Mouse (Mus musculus) myocyte (in vitro differentiated cells): ENCODE measurements around the gene Fam189a1. TPM values are rescaled to one million over a fixed set of nuclear protein-coding genes. Genes with fewer than 3 reads are reported as not detected.

Experiments used
- H3K27me3 ChIP-seq: one replicate; pipeline ENCODE4 v1.6.1; 2011; ENCODE audit not compliant: control insufficient read depth, insufficient read depth, insufficient read length
- H3K36me3 ChIP-seq: one replicate; pipeline ENCODE4 v1.6.1; 2011; ENCODE audit not compliant: control insufficient read depth, insufficient read depth
- H3K4me2 ChIP-seq: one replicate; pipeline ENCODE4 v1.6.1; 2011; ENCODE audit warnings: low read depth, control low read depth
- H3K4me3 ChIP-seq: one replicate; pipeline ENCODE4 v1.5.1; 2011; ENCODE audit warnings: mild to moderate bottlenecking, control low read depth, moderate library complexity
- H3K79me2 ChIP-seq: one replicate; pipeline ENCODE4 v1.6.1; 2011; ENCODE audit not compliant: control insufficient read depth, insufficient read depth
- H3ac ChIP-seq: one replicate; pipeline ENCODE4 v1.6.1; 2011; ENCODE audit not compliant: control insufficient read depth, insufficient read length
- CEBPB ChIP-seq: IDR thresholded peaks from 2 replicates; pipeline ENCODE4 v1.6.1; 2011; ENCODE audit warnings: mild to moderate bottlenecking, moderate library complexity; ENCODE audit not compliant: poor library complexity, insufficient read depth, severe bottlenecking
- E2F4 ChIP-seq: IDR thresholded peaks from one replicate; pipeline ENCODE4 v1.6.1; 2011; ENCODE audit warnings: mild to moderate bottlenecking, control low read depth, moderate library complexity; ENCODE audit not compliant: insufficient read depth
- MAX ChIP-seq: IDR thresholded peaks from one replicate; pipeline ENCODE4 v1.6.1; 2011; ENCODE audit warnings: low read depth, mild to moderate bottlenecking, control low read depth
- MYOD1 ChIP-seq, 3 experiments: IDR thresholded peaks; one replicate each; pipeline ENCODE4 v1.6.1; 2011; ENCODE audit warnings: control low read depth in 2 of 3, low read depth in 2 of 3, mild to moderate bottlenecking in 2 of 3, moderate library complexity in 1 of 3; ENCODE audit not compliant: insufficient read length in 2 of 3, control insufficient read depth in 1 of 3
- MYOG ChIP-seq, 3 experiments: IDR thresholded peaks; one replicate each; pipeline ENCODE4 v1.6.1; 2011; ENCODE audit warnings: control low read depth in 2 of 3, low read depth in 2 of 3, mild to moderate bottlenecking in 2 of 3; ENCODE audit not compliant: insufficient read length in 2 of 3, control insufficient read depth in 1 of 3, insufficient read depth in 1 of 3
- POLR2A ChIP-seq: IDR thresholded peaks from one replicate; pipeline ENCODE4 v1.6.1; 2011; ENCODE audit warnings: low read depth, mild to moderate bottlenecking, control low read depth, moderate library complexity; ENCODE audit not compliant: insufficient read length
- POLR2AphosphoS2 ChIP-seq: IDR thresholded peaks from one replicate; pipeline ENCODE4 v1.6.1; 2011; ENCODE audit warnings: low read depth, control low read depth; ENCODE audit not compliant: insufficient read length
- REST ChIP-seq: IDR thresholded peaks from one replicate; pipeline ENCODE4 v1.6.1; 2011; ENCODE audit warnings: mild to moderate bottlenecking, control low read depth, moderate library complexity; ENCODE audit not compliant: insufficient read depth, insufficient read length
- SRF ChIP-seq: IDR thresholded peaks from one replicate; pipeline ENCODE4 v1.6.1; 2011; ENCODE audit warnings: low read depth; ENCODE audit not compliant: control insufficient read depth, insufficient read length
- TCF12 ChIP-seq: IDR thresholded peaks from one replicate; pipeline ENCODE4 v1.6.1; 2011; ENCODE audit warnings: mild to moderate bottlenecking, control low read depth; ENCODE audit not compliant: poor library complexity, insufficient read depth, severe bottlenecking
- TCF3 ChIP-seq: IDR thresholded peaks from one replicate; pipeline ENCODE4 v1.6.1; 2011; ENCODE audit warnings: low read depth, control low read depth; ENCODE audit not compliant: insufficient read length
- USF1 ChIP-seq: IDR thresholded peaks from one replicate; pipeline ENCODE4 v1.6.1; 2011; ENCODE audit warnings: low read depth, mild to moderate bottlenecking, control low read depth, moderate library complexity
- polyA plus RNA-seq: library from polyadenylated mRNA; unstranded; fragments of >200 nt; fragmentation: generic; extraction: Trizol; gene quantifications from one replicate; pipeline ENCODE4 v1.2.1, GENCODE M21; 2012; ENCODE audit warnings: missing spikeins

Fam189a1 gene
- polyA plus RNA-seq: 0.38 TPM

GRCm38 (mm10) chr7:65156514-65156911 lies at the start of gene Fam189a1:
Gene Fam189a1 (minus strand): TSS chr7:65156570.
- H3K36me3 ChIP-seq: no peaks in the 10 kb centered on the region
- no peaks in the 10 kb centered on the region for H3K79me2 ChIP-seq
- H3K4me3 ChIP-seq: no peak within 1 kb of the TSS
- no peak within 1 kb of the TSS for H3K4me2 ChIP-seq
- peaks cover 11% of the 10 kb centered on the region for H3K27me3 ChIP-seq
- H3ac ChIP-seq: no peak within 1 kb of the TSS
- TF ChIP-seq MYOG (IDR thresholded peaks at IDR 0.05; ENCODE audit: control insufficient read depth in 1 of 3, insufficient read depth in 1 of 3, insufficient read length in 2 of 3, low read depth in 2 of 3) (no peak), REST (no peak), POLR2A (no peak), SRF (no peak), TCF3 (no peak), MYOD1 (IDR thresholded peaks at IDR 0.05; ENCODE audit: control insufficient read depth in 1 of 3, insufficient read length in 2 of 3, low read depth in 2 of 3) (no peak), USF1 (no peak), TCF12 (no peak), E2F4 (no peak), POLR2AphosphoS2 (no peak), MAX (no peak), CEBPB (no peak)

GRCm38 (mm10) chr7:65206021-65206420 lies 49.7 kb upstream of the Fam189a1 start:
- Histone ChIP-seq H3K27me3 (peaks cover 13% of the 10 kb centered on the region), H3K79me2 (no peaks in the 10 kb centered on the region), H3K36me3 (no peaks in the 10 kb centered on the region), H3ac (no peak overlapping the region), H3K4me3 (no peak overlapping the region), H3K4me2 (no peak overlapping the region)
- TF ChIP-seq POLR2AphosphoS2: no peak
- TF ChIP-seq MAX: no peak

GRCm38 (mm10) chr7:65202719-65203118 lies 46.3 kb upstream of the Fam189a1 start:
- Histone ChIP-seq H3K36me3 (no peaks in the 10 kb centered on the region), H3K79me2 (no peaks in the 10 kb centered on the region), H3K4me3 (no peak overlapping the region), H3K4me2 (no peak overlapping the region), H3ac (no peak overlapping the region), H3K27me3 (peaks cover 13% of the 10 kb centered on the region)
- TF ChIP-seq POLR2A (no peak), TCF3 (no peak), REST (no peak), USF1 (no peak), CEBPB (no peak), POLR2AphosphoS2 (no peak), TCF12 (no peak)

GRCm38 (mm10) chr7:65180694-65181093 lies 24.3 kb upstream of the Fam189a1 start:
- TF ChIP-seq E2F4 (no peak), TCF3 (no peak), MYOD1 (IDR thresholded peaks at IDR 0.05; ENCODE audit: control insufficient read depth in 1 of 3, insufficient read length in 2 of 3, low read depth in 2 of 3) (no peak), MYOG (IDR thresholded peaks at IDR 0.05; ENCODE audit: control insufficient read depth in 1 of 3, insufficient read depth in 1 of 3, insufficient read length in 2 of 3, low read depth in 2 of 3) (no peak), POLR2A (no peak), USF1 (no peak), MAX (no peak), POLR2AphosphoS2 (no peak), CEBPB (no peak), REST (no peak), TCF12 (no peak), SRF (no peak)
- Histone ChIP-seq H3ac (no peak overlapping the region), H3K4me2 (no peak overlapping the region), H3K36me3 (no peaks in the 10 kb centered on the region), H3K27me3 (no peaks in the 10 kb centered on the region), H3K79me2 (no peaks in the 10 kb centered on the region), H3K4me3 (no peak overlapping the region)

- Histone ChIP-seq H3ac (no peak overlapping the region), H3K4me3 (no peak overlapping the region), H3K27me3 (no peaks in the 10 kb centered on the region), H3K79me2 (no peaks in the 10 kb centered on the region), H3K36me3 (no peaks in the 10 kb centered on the region), H3K4me2 (no peak overlapping the region)
- TF ChIP-seq MYOG (IDR thresholded peaks at IDR 0.05; ENCODE audit: control insufficient read depth in 1 of 3, insufficient read depth in 1 of 3, insufficient read length in 2 of 3, low read depth in 2 of 3): no peak
- TF ChIP-seq POLR2AphosphoS2: no peak
- TF ChIP-seq E2F4: no peak
- TF ChIP-seq TCF12: no peak
- TF ChIP-seq CEBPB: no peak
- TF ChIP-seq TCF3: no peak
- no peak for TF ChIP-seq MYOD1 (IDR thresholded peaks at IDR 0.05; ENCODE audit: control insufficient read depth in 1 of 3, insufficient read length in 2 of 3, low read depth in 2 of 3)
- no peak for TF ChIP-seq USF1
- TF ChIP-seq POLR2A: no peak
- no peak for TF ChIP-seq SRF
- TF ChIP-seq REST: no peak
- no peak for TF ChIP-seq MAX
These were observed 14.4 kb upstream of the Fam189a1 start for GRCm38 (mm10) chr7:65170762-65171161.
